Mouse (Mus musculus): ENCODE measurements around the gene B230118H07Rik.

GRCm38 (mm10) chr2:101563206-101563605, 86.1 kb downstream of the B230118H07Rik start:
- TF ChIP-seq CTCF (IDR thresholded peaks at IDR 0.05; ENCODE audit: low read depth) = no peak
- TF ChIP-seq EP300 (IDR thresholded peaks at IDR 0.05; ENCODE audit: low read depth) = no peak
